Mouse (Mus musculus) cerebellum, postnatal 36 days (tissue): Measurements from ENCODE around the gene 1190005I06Rik.

Experiments
- DNase-seq, 2 experiments: peaks; one replicate each; pipeline ENCODE4 v3.0.0; 2021 to 2022; ENCODE audit warnings: mixed read lengths in 2 of 2

Gene 1190005I06Rik

GRCm38 (mm10) chr8:120574941-120575340, 72.5 kb downstream of the 1190005I06Rik start:
- no peak for DNase-seq

GRCm38 (mm10) chr8:120573866-120574265, 73.6 kb downstream of the 1190005I06Rik start:
- DNase-seq, result no peak

GRCm38 (mm10) chr8:120572534-120572933, 74.9 kb downstream of the 1190005I06Rik start:
- DNase-seq, result peak; percentile 54 to 65

- no peak for DNase-seq
Measured at GRCm38 (mm10) chr8:120571561-120571960, 75.9 kb downstream of the 1190005I06Rik start.

- DNase-seq, result peak; percentile 80 to 81
Measured at GRCm38 (mm10) chr8:120569939-120570715, 77.3 kb downstream of the 1190005I06Rik start.

GRCm38 (mm10) chr8:120569123-120569522, 78.3 kb downstream of the 1190005I06Rik start:
- DNase-seq, result no peak

GRCm38 (mm10) chr8:120568164-120568798, 79.2 kb downstream of the 1190005I06Rik start:
- DNase-seq, result no peak

- no peak for DNase-seq
Measured at GRCm38 (mm10) chr8:120567731-120568130, 79.7 kb downstream of the 1190005I06Rik start.

GRCm38 (mm10) chr8:120566681-120567080, 80.8 kb downstream of the 1190005I06Rik start:
- DNase-seq, result peak; percentile 57 to 66

GRCm38 (mm10) chr8:120565151-120565711, 82.2 kb downstream of the 1190005I06Rik start:
- DNase-seq, result no peak

GRCm38 (mm10) chr8:120563851-120564837, 83.3 kb downstream of the 1190005I06Rik start:
- peak; percentile 67 to 68 for DNase-seq

- no peak for DNase-seq
Measured at GRCm38 (mm10) chr8:120563348-120563724, 84.1 kb downstream of the 1190005I06Rik start.

- DNase-seq, result no peak
Measured at GRCm38 (mm10) chr8:120562680-120563347, 84.6 kb downstream of the 1190005I06Rik start.

GRCm38 (mm10) chr8:120561539-120562435, 85.6 kb downstream of the 1190005I06Rik start:
- DNase-seq, result peak in 1 of 2 experiments; percentile 47

- no peak for DNase-seq
Measured at GRCm38 (mm10) chr8:120560535-120560934, 86.9 kb downstream of the 1190005I06Rik start.

- DNase-seq, result no peak
Measured at GRCm38 (mm10) chr8:120559654-120560053, 87.8 kb downstream of the 1190005I06Rik start.
